Mouse (Mus musculus) spleen, adult 18-20 months (tissue): ENCODE results near the gene Dync2li1.
A peak's percentile ranks its signal among the peaks of the same experiment; 100 is the strongest.

ENCODE experiments used
- DNase-seq, 2 experiments: peaks; one replicate each; pipeline ENCODE4 v3.0.0; 2022; ENCODE audit warnings: mixed read lengths in 2 of 2

The Dync2li1 gene

GRCm38 (mm10) chr17:84687994-84688393 is 61.7 kb downstream of the Dync2li1 start:
- no peak for DNase-seq

- no peak for DNase-seq
Measured at GRCm38 (mm10) chr17:84688834-84689233, 62.5 kb downstream of the Dync2li1 start.

- no peak for DNase-seq
Measured at GRCm38 (mm10) chr17:84689316-84689715, 63.0 kb downstream of the Dync2li1 start.

GRCm38 (mm10) chr17:84690111-84690510 is 63.8 kb downstream of the Dync2li1 start:
- no peak for DNase-seq

GRCm38 (mm10) chr17:84693741-84694140 is 67.4 kb downstream of the Dync2li1 start:
- no peak for DNase-seq

- DNase-seq: no peak
Measured at GRCm38 (mm10) chr17:84696537-84696936, 70.2 kb downstream of the Dync2li1 start.

GRCm38 (mm10) chr17:84698727-84699126 is 72.4 kb downstream of the Dync2li1 start:
- peak in 1 of 2 experiments; percentile 24 for DNase-seq
